Mouse (Mus musculus) limb, embryonic 10.5 days (tissue): Measurements from ENCODE around the gene Ubb. TPM values are rescaled to one million over a fixed set of nuclear protein-coding genes. Genes with fewer than 3 reads are reported as not detected.

Experiments used
- DNase-seq: peaks from one replicate; pipeline ENCODE4 v3.0.0-alpha.2; 2017; ENCODE audit warnings: low spot score
- H3K27ac ChIP-seq: fragments of 300-500 bp; sonication (generic); 2 replicates; pipeline ENCODE4 v1.5.1; 2016; ENCODE audit warnings: mild to moderate bottlenecking
- H3K27me3 ChIP-seq: fragments of 300-500 bp; sonication (generic); 2 replicates; pipeline ENCODE4 v1.6.1; 2016; ENCODE audit warnings: low read depth, mild to moderate bottlenecking; ENCODE audit not compliant: poor library complexity, severe bottlenecking
- H3K36me3 ChIP-seq: fragments of 300-500 bp; sonication (generic); 2 replicates; pipeline ENCODE4 v1.6.1; 2016; ENCODE audit warnings: mild to moderate bottlenecking, moderate library complexity
- H3K4me1 ChIP-seq: fragments of 300-500 bp; sonication (generic); 2 replicates; pipeline ENCODE4 v1.6.1; 2016
- H3K4me3 ChIP-seq: fragments of 300-500 bp; sonication (generic); 2 replicates; pipeline ENCODE4 v1.5.1; 2016; ENCODE audit warnings: mild to moderate bottlenecking, moderate library complexity
- H3K9me3 ChIP-seq: fragments of 300-500 bp; sonication (generic); replicated peaks from 2 replicates; pipeline ENCODE4 v1.6.1; 2016; ENCODE audit warnings: mild to moderate bottlenecking
- WGBS: fragments of 180-500 bp; shearing (Covaris S2); methylation state at CpG from one replicate; pipeline ENCODE4 v1.1.7; 2016; 5-methylcytosine and 5-hydroxymethylcytosine counted together
- polyA plus RNA-seq: library from polyadenylated mRNA; unstranded; fragments of >200 nt; fragmentation: Nextera tagmentation; extraction: Ambion mirVana; gene quantifications from 2 replicates; pipeline ENCODE4 v1.2.1, GENCODE M21; 2016

Ubb gene
- polyA plus RNA-seq, 1 experiment from 2014 or later: 3,653 TPM

- peak overlapping the region; percentile 57; the same call in 1 of the 2 replicates for H3K4me3 ChIP-seq
- peaks cover 26% of the 10 kb centered on the region for H3K4me1 ChIP-seq
- no peak overlapping the region for H3K27ac ChIP-seq
- H3K9me3 ChIP-seq: no peaks in the 10 kb centered on the region
- DNase-seq: no peak
- H3K27me3 ChIP-seq: peaks cover under 1% of the 10 kb centered on the region; the same call in 1 of the 2 replicates
- H3K36me3 ChIP-seq: peaks cover 32% of the 10 kb centered on the region
These were observed 4.1 kb downstream of the Ubb start for GRCm38 (mm10) chr11:62554934-62555517.

GRCm38 (mm10) chr11:62555896-62556412, 5.0 kb downstream of the Ubb start:
- H3K4me1 ChIP-seq: peaks cover 32% of the 10 kb centered on the region
- H3K9me3 ChIP-seq: no peaks in the 10 kb centered on the region
- no peak for DNase-seq
- H3K36me3 ChIP-seq: peaks cover 32% of the 10 kb centered on the region
- no peak overlapping the region for H3K27ac ChIP-seq
- H3K4me3 ChIP-seq: no peak overlapping the region
- peaks cover 8% of the 10 kb centered on the region; the same call in 1 of the 2 replicates for H3K27me3 ChIP-seq

- Histone ChIP-seq H3K36me3 (peaks cover 32% of the 10 kb centered on the region), H3K4me1 (peaks cover 32% of the 10 kb centered on the region), H3K9me3 (no peaks in the 10 kb centered on the region), H3K4me3 (no peak overlapping the region), H3K27ac (no peak overlapping the region), H3K27me3 (peaks cover 15% of the 10 kb centered on the region; the same call in 1 of the 2 replicates)
- DNase-seq: no peak
- WGBS: 69% methylated on average over 5 of the region's 5 CpGs
These were observed 6.2 kb downstream of the Ubb start for GRCm38 (mm10) chr11:62557205-62557604.

- DNase-seq: no peak
- Histone ChIP-seq H3K4me3 (no peak overlapping the region), H3K27ac (no peak overlapping the region), H3K36me3 (peaks cover 27% of the 10 kb centered on the region), H3K9me3 (no peaks in the 10 kb centered on the region), H3K27me3 (peaks cover 15% of the 10 kb centered on the region; the same call in 1 of the 2 replicates), H3K4me1 (peaks cover 31% of the 10 kb centered on the region)
- WGBS: 83% methylated on average over 2 of the region's 2 CpGs
These were observed 7.2 kb downstream of the Ubb start for GRCm38 (mm10) chr11:62558152-62558551.

- no peak for DNase-seq
- H3K27ac ChIP-seq: no peak overlapping the region
- 64% methylated on average over 6 of the region's 6 CpGs for WGBS
These were observed 8.1 kb downstream of the Ubb start for GRCm38 (mm10) chr11:62558961-62559646.

GRCm38 (mm10) chr11:62560463-62561016, 9.6 kb downstream of the Ubb start:
- no peaks in the 10 kb centered on the region for H3K9me3 ChIP-seq
- 37% methylated on average over 43 of the region's 43 CpGs for WGBS
- peaks cover 15% of the 10 kb centered on the region; the same call in 1 of the 2 replicates for H3K27me3 ChIP-seq
- H3K4me3 ChIP-seq: peak overlapping the region; percentile 44
- H3K36me3 ChIP-seq: peaks cover 3% of the 10 kb centered on the region
- peak; percentile 46 for DNase-seq
- H3K4me1 ChIP-seq: peaks cover 13% of the 10 kb centered on the region
- peak overlapping the region; percentile 50; the same call in 1 of the 2 replicates for H3K27ac ChIP-seq

More at GRCm38 (mm10) chr11:62558961-62559646, 8.1 kb downstream of the Ubb start:
- H3K4me3 ChIP-seq: no peak overlapping the region
- no peaks in the 10 kb centered on the region for H3K9me3 ChIP-seq
- H3K27me3 ChIP-seq: peaks cover 15% of the 10 kb centered on the region; the same call in 1 of the 2 replicates
- H3K4me1 ChIP-seq: peaks cover 22% of the 10 kb centered on the region
- peaks cover 17% of the 10 kb centered on the region for H3K36me3 ChIP-seq

GRCm38 (mm10) chr11:62563590-62563989, 12.6 kb downstream of the Ubb start:
- WGBS: 92% methylated on average over 2 of the region's 2 CpGs
- H3K4me3 ChIP-seq: no peak overlapping the region
- H3K4me1 ChIP-seq: peaks cover 18% of the 10 kb centered on the region
- H3K27ac ChIP-seq: no peak overlapping the region
- no peaks in the 10 kb centered on the region for H3K36me3 ChIP-seq
- no peak for DNase-seq
- no peaks in the 10 kb centered on the region for H3K9me3 ChIP-seq
- H3K27me3 ChIP-seq: peaks cover 15% of the 10 kb centered on the region; the same call in 1 of the 2 replicates

- Histone ChIP-seq H3K27ac (no peak overlapping the region), H3K4me1 (peaks cover 9% of the 10 kb centered on the region), H3K9me3 (no peaks in the 10 kb centered on the region), H3K27me3 (0 out of 2 replicates have a peak, but pooled peaks cover 7% of the 10 kb centered on the region), H3K36me3 (no peaks in the 10 kb centered on the region), H3K4me3 (no peak overlapping the region)
- DNase-seq: no peak
- WGBS: 73% methylated on average over 7 of the region's 7 CpGs
These were observed 14.8 kb downstream of the Ubb start for GRCm38 (mm10) chr11:62565747-62566146.

- 58% methylated on average over 1 of the region's 1 CpGs for WGBS
- 0 out of 2 replicates have a peak, but pooled peaks cover 4% of the 10 kb centered on the region for H3K27me3 ChIP-seq
These were observed 15.2 kb downstream of the Ubb start for GRCm38 (mm10) chr11:62566211-62566610.

GRCm38 (mm10) chr11:62568300-62568699, 17.3 kb downstream of the Ubb start:
- no peaks in the 10 kb centered on the region for H3K27me3 ChIP-seq
- no peak overlapping the region for H3K4me3 ChIP-seq
- WGBS: 77% methylated on average over 3 of the region's 3 CpGs
- DNase-seq: no peak
- H3K9me3 ChIP-seq: no peaks in the 10 kb centered on the region
- H3K36me3 ChIP-seq: no peaks in the 10 kb centered on the region
- H3K4me1 ChIP-seq: peaks cover 6% of the 10 kb centered on the region
- H3K27ac ChIP-seq: no peak overlapping the region

More at GRCm38 (mm10) chr11:62566211-62566610, 15.2 kb downstream of the Ubb start:
- Histone ChIP-seq H3K4me1 (peaks cover 6% of the 10 kb centered on the region), H3K36me3 (no peaks in the 10 kb centered on the region), H3K27ac (no peak overlapping the region; the same call in 1 of the 2 replicates), H3K9me3 (no peaks in the 10 kb centered on the region), H3K4me3 (no peak overlapping the region)
- no peak for DNase-seq

GRCm38 (mm10) chr11:62573959-62574702, 23.2 kb downstream of the Ubb start, which contains the start of gene Trpv2:
TSS of gene Trpv2 (plus strand) at chr11:62574486.
- Histone ChIP-seq H3K27me3 (peaks cover 30% of the 10 kb centered on the region), H3K36me3 (no peaks in the 10 kb centered on the region), H3K4me1 (peaks cover 13% of the 10 kb centered on the region), H3K4me3 (peak within 1 kb of the TSS; percentile 58), H3K9me3 (no peaks in the 10 kb centered on the region), H3K27ac (no peak within 1 kb of the TSS)
- DNase-seq: no peak
- 82% methylated on average over 6 of the region's 6 CpGs for WGBS

GRCm38 (mm10) chr11:62574703-62575085, 23.7 kb downstream of the Ubb start:
- Histone ChIP-seq H3K4me1 (peaks cover 13% of the 10 kb centered on the region), H3K4me3 (no peak overlapping the region), H3K27me3 (peaks cover 30% of the 10 kb centered on the region), H3K27ac (no peak overlapping the region), H3K9me3 (no peaks in the 10 kb centered on the region), H3K36me3 (no peaks in the 10 kb centered on the region)
- no peak for DNase-seq
- 86% methylated on average over 4 of the region's 4 CpGs for whole genome bisulfite sequencing
